Mouse (Mus musculus) left cerebral cortex, adult 2 months (tissue): ENCODE data around the gene Gadl1. TPM values are rescaled to one million over a fixed set of nuclear protein-coding genes. Genes with fewer than 3 reads are reported as not detected.
A peak's percentile ranks its signal among the peaks of the same experiment; 100 is the strongest.

ENCODE experiments used
- DNase-seq, 2 experiments: peaks; one replicate each; pipeline ENCODE4 v3.0.0; 2021 to 2022; ENCODE audit warnings: low spot score in 2 of 2, mixed read lengths in 1 of 2; ENCODE audit errors: extremely low spot score in 1 of 2
- H3K27ac ChIP-seq: fragments of 200-600 bp; 2 replicates; pipeline ENCODE4 v1.8.1; 2022
- H3K4me3 ChIP-seq: fragments of 200-600 bp; 2 replicates; pipeline ENCODE4 v1.8.1; 2022
- CTCF ChIP-seq: fragments of 200-600 bp; IDR thresholded peaks from 2 replicates; pipeline ENCODE4 v1.8.1; 2022; ENCODE audit warnings: antibody characterized with exemption, mild to moderate bottlenecking, moderate library complexity
- intact Hi-C: fragments of 180-260 bp; cut with DNase I; formaldehyde crosslinking; loops from one replicate; pipeline ENCODE4 v1.15.1; 2025
- total RNA-seq, 2 experiments: library from RNA; stranded (reverse); gene quantifications; 2 replicates each; pipeline ENCODE4 v1.2.3; 2021

Gadl1 gene
- total RNA-seq, 2 experiments from 2014 or later: 0.57 to 0.61 TPM

DNA sequence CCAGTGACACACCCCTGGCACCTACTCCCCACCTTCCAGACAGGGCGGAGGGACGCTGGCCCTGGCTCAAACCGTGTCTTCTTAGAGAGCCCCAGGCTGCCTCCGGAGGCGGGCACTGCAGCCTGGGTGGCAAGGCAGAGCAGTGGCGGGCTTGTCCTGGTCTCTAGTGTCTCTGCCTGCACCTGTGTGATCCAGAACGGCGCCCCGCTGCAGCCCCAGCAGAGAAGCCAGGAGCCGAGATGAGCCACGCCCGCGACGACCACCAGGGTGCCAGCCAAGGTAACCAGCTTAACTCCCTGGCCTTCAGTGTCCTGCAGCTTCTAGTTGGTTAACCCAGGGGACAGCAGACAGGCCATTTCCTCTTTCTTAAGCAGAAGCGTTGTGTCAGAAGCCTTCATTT lies 930 bp upstream of the Gadl1 start:
- no peak for DNase-seq
- intact Hi-C loops: no loop called here
- H3K27ac ChIP-seq: no peak overlapping the region
- no peak for TF ChIP-seq CTCF
- H3K4me3 ChIP-seq: no peak overlapping the region

- H3K27ac ChIP-seq: no peak overlapping the region
- no peak for DNase-seq
- H3K4me3 ChIP-seq: no peak overlapping the region
- TF ChIP-seq CTCF: no peak
- intact Hi-C loops: no loop called here
Observed at GRCm38 (mm10) chr9:115914006-115914405, 4.8 kb downstream of the Gadl1 start.

DNA sequence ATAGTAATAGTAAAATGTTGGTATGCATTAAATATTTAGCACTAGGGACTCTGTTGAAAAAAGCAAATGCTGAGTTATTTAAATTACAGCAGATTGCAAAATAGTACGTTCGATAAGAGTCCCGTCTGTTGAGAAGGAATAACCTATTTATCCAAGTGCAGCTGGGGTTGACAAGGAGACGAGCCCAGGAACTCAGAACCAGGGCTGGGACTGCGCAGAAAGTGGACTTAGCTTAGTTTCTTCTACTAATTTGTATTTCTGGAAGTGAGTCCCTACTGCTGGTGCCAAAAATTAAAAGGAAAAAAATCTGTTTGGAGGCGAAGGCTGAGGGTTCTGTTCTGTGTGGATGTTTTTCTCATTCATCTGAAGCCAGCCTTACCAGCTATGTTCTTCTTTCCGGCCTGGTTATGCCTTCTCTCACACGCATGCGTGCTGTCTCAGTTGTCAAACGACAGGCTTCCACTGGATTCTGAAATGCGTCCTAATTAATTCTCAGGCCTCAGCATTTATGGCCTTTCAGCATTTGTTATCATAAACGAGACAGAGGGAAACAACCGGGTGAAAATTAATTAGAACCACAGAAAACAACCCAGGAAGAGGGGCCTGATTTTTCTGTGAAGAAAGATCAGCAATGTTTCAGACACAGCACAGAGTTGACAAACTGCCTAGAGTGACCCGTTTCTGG lies 6.5 kb downstream of the Gadl1 start:
- H3K27ac ChIP-seq: peak overlapping the region; percentile 17; the same call in 1 of the 2 replicates
- intact Hi-C loops: no loop called here
- no peak for DNase-seq

GRCm38 (mm10) chr9:115919736-115920135 lies 10.5 kb downstream of the Gadl1 start:
- no peak for TF ChIP-seq CTCF
- intact Hi-C loops: no loop called here
- Histone ChIP-seq H3K27ac (no peak overlapping the region), H3K4me3 (no peak overlapping the region)
- DNase-seq: no peak

More for the DNA sequence above, 6.5 kb downstream of the Gadl1 start:
- H3K4me3 ChIP-seq: no peak overlapping the region
- no peak for TF ChIP-seq CTCF

DNA sequence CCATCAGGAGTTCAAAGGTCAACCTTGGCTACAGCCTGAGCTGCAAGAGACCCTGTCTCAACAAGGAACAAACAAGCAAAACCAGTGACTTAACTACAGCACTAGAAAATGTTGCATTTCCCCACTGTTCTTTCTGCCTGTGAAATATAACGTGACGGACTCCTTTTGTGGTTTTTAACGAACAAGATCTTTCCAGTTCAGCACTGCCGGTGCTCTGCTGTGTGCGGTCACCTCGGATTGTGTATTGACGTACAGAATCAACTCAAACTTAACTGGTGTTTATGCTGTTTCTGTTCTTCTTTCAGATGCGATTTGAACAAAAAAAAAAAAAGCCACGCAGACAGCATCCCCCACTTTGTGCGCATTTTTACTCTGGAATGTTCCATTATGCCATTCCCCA lies 13.4 kb downstream of the Gadl1 start:
- H3K27ac ChIP-seq: no peak overlapping the region
- no peak for DNase-seq
- intact Hi-C loops: no loop called here
- H3K4me3 ChIP-seq: no peak overlapping the region
- TF ChIP-seq CTCF: no peak

DNA sequence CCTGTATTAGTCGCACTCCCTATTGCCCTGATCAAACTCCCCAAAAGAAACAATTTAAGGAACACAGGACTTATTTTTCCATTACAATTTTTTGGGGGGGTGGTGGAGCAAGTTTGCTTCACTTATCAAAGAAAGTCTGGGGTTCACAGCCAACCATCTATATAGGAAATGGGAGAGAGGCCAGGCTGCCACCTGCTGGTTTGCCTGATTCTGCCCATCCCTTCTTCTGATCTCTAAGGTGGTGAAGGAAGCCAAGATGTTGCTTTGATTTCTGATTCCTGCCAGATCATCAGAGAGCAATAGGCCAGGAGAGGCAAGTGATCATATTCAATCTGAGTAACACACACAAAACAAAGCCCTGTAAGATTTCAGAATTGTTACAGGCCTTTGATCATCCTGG lies 14.8 kb downstream of the Gadl1 start:
- DNase-seq: no peak
- TF ChIP-seq CTCF: peak; percentile 27
- no peak overlapping the region for H3K27ac ChIP-seq
- intact Hi-C loops: no loop called here
- no peak overlapping the region for H3K4me3 ChIP-seq

- no peak for TF ChIP-seq CTCF
- Histone ChIP-seq H3K27ac (no peak overlapping the region), H3K4me3 (no peak overlapping the region)
- no peak for DNase-seq
- intact Hi-C loops: no loop called here
Observed at GRCm38 (mm10) chr9:115931803-115932202, 22.5 kb downstream of the Gadl1 start.

GRCm38 (mm10) chr9:115932741-115933140 lies 23.5 kb downstream of the Gadl1 start:
- no peak for TF ChIP-seq CTCF
- intact Hi-C loops: no loop called here
- Histone ChIP-seq H3K27ac (peak overlapping the region; percentile 55; the same call in 1 of the 2 replicates), H3K4me3 (no peak overlapping the region)
- no peak for DNase-seq

GRCm38 (mm10) chr9:115933243-115933964 lies 24.1 kb downstream of the Gadl1 start:
- no peak for DNase-seq
- intact Hi-C loops: no loop called here
- TF ChIP-seq CTCF: no peak
- Histone ChIP-seq H3K4me3 (no peak overlapping the region), H3K27ac (peak overlapping the region; percentile 55; the same call in 1 of the 2 replicates)

DNA sequence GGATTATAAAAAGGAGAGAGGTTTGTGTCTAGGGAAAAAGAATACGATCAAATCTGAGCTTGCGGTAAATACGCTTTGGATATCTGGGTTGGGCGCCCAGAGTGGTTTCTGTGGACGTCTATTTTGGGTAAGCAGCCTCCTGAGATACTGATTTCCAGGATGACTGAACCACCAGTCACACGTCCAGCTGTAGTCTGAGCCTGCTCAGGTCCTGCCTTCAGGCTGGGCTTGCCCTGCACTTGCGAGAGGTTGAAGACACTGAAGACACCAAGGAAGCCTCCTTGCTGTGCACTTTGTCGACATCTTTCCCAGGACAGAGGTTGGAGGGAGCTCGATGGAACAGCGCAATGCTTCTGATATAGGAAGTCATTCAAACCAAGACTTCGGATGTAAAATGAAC lies 25.0 kb downstream of the Gadl1 start:
- no peak for TF ChIP-seq CTCF
- no peak for DNase-seq
- intact Hi-C loops: no loop called here
- H3K4me3 ChIP-seq: no peak overlapping the region
- no peak overlapping the region for H3K27ac ChIP-seq

GRCm38 (mm10) chr9:115936350-115936749 lies 27.1 kb downstream of the Gadl1 start:
- no peak for TF ChIP-seq CTCF
- DNase-seq: no peak
- Histone ChIP-seq H3K27ac (no peak overlapping the region), H3K4me3 (no peak overlapping the region)
- intact Hi-C loops: no loop called here

DNA sequence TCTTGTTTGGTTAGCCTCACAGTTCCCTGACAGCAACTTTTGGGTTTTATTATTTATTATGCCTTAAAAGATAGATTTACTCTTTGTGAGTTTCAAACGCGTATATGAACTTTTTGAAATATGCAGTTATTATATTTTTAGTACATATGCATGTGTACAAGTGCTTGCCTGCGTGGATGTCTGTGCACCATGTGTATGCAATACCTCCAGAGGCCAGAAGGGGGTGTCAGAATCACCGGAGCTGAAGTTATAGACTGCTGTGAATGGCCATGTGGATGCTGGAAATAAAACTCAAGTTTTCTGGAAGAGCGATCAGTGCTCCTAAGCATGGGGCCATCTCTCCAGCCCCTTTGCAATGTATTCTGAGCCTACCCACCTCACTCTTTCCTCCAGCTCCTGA lies 28.7 kb downstream of the Gadl1 start:
- no peak for DNase-seq
- intact Hi-C loops: loop anchor here (2.0 kb wide), 1 partner anchor 599 kb away; no protein-coding TSS in a partner anchor
- peak; percentile 25 for TF ChIP-seq CTCF
- H3K4me3 ChIP-seq: no peak overlapping the region
- no peak overlapping the region; the same call in 1 of the 2 replicates for H3K27ac ChIP-seq
